In the genomic region with DNA sequence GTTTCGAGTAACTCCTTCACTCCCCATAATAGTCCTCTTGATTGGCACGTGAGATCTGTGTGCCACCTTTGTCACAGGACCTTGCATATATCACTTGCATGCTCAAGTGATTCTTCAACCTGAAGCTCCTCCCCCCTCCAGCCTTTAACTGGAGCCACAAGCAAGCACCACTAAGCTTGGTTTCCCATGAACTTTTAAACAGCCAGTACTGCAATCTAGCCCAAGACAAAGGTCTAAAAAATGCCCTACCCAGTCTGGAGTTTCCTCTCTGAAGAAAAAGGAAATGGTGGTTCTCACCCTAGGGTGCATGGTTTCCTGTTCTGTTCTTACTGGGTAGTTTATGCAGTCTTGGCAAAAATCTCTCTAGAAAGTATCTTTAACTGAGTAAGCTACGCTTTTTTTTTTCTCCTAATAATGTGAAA, we compare ENCODE assay signal across 12 mouse cellular contexts. TPM values are rescaled to one million over a fixed set of nuclear protein-coding genes. Genes with fewer than 3 reads are reported as not detected.
DNase-seq lines count a peak whose midpoint lies in the region; ATAC-seq and TF ChIP-seq lines count a peak whose summit lies in the region.
"Had no signal": no experiment of that assay in that cellular context is flagged by ENCODE, and none has a peak within 500 bp of the region (broad histone marks: within the 10 kb centered on the region; RNA-seq: fewer than 3 reads in every experiment).

No protein-coding gene starts in this region.

- 0 out of 2 replicates have a peak, but pooled peaks cover 3% of the 10 kb centered on the region for H3K36me3 ChIP-seq in stomach, embryonic 15.5 days
- H3K36me3 ChIP-seq in stomach, postnatal 0 days (ENCODE audit: control insufficient read depth, insufficient read depth, low read length) = no peaks in the 10 kb centered on the region
- H3K36me3 ChIP-seq in liver, postnatal 0 days (replicated peaks; ENCODE audit: insufficient read depth, low read length) = 0 out of 2 replicates have a peak, but pooled peaks cover 2% of the 10 kb centered on the region

- H3K27ac ChIP-seq in stomach, embryonic 15.5 days = 0 out of 2 replicates have a peak overlapping the region, but pooled peaks have one; percentile 35
- H3K27ac ChIP-seq in stomach, postnatal 0 days (replicated peaks) = no peak overlapping the region
- peak overlapping the region; percentile 44; the same call in 1 of the 2 replicates for H3K27ac ChIP-seq in liver, postnatal 0 days (ENCODE audit: low read depth)
- H3K27ac ChIP-seq: embryonic facial prominence, embryonic 13.5 days; midbrain, embryonic 13.5 days had no signal

- H3K27me3 ChIP-seq in stomach, embryonic 15.5 days (replicated peaks) = no peaks in the 10 kb centered on the region
- H3K27me3 ChIP-seq in stomach, postnatal 0 days (ENCODE audit: control insufficient read depth, insufficient read depth, low read length) = no peaks in the 10 kb centered on the region
- no peaks in the 10 kb centered on the region for H3K27me3 ChIP-seq in liver, postnatal 0 days (ENCODE audit: insufficient read depth, low read length)
- H3K27me3 ChIP-seq: embryonic facial prominence, embryonic 13.5 days; midbrain, embryonic 13.5 days had no signal

- no peak overlapping the region for H3K9ac ChIP-seq in stomach, embryonic 15.5 days
- H3K9ac ChIP-seq in stomach, postnatal 0 days (ENCODE audit: low read length) = no peak overlapping the region
- no peak overlapping the region for H3K9ac ChIP-seq in liver, postnatal 0 days (replicated peaks)
- H3K9ac ChIP-seq: embryonic facial prominence, embryonic 13.5 days; midbrain, embryonic 13.5 days had no signal

- no peak for TF ChIP-seq EP300 in stomach, postnatal 0 days (optimal IDR thresholded peaks at IDR 0.05)
- no peak for TF ChIP-seq EP300 in liver, postnatal 0 days (IDR thresholded peaks at IDR 0.05; ENCODE audit: low read depth)

- peak; percentile 5 to 50 for DNase-seq in heart, adult 9 months (ENCODE audit: low spot score in 2 of 2)
- no peak for DNase-seq in heart, postnatal 4 days
- DNase-seq in stomach, postnatal 0 days (ENCODE audit: low spot score) = no peak
- DNase-seq in liver, postnatal 0 days = no peak
- peak; percentile 36 for DNase-seq in thymus, postnatal 14 days
- no peak for DNase-seq in ovary, postnatal 36 days (ENCODE audit: low spot score)
- DNase-seq in ovary, postnatal 14 days (ENCODE audit: low spot score) = no peak
- DNase-seq: adrenal gland, postnatal 36 days; gastrocnemius, postnatal 25 days had no signal

- H3K4me1 ChIP-seq in stomach, embryonic 15.5 days = no peaks in the 10 kb centered on the region
- H3K4me1 ChIP-seq in stomach, postnatal 0 days (replicated peaks; ENCODE audit: control insufficient read depth, insufficient read depth) = no peaks in the 10 kb centered on the region
- H3K4me1 ChIP-seq in liver, postnatal 0 days (ENCODE audit: insufficient read depth) = 0 out of 2 replicates have a peak, but pooled peaks cover 7% of the 10 kb centered on the region
- H3K4me1 ChIP-seq: embryonic facial prominence, embryonic 13.5 days; midbrain, embryonic 13.5 days had no signal

- TF ChIP-seq CTCF in stomach, postnatal 0 days (IDR thresholded peaks at IDR 0.05; ENCODE audit: low read depth) = no peak
- TF ChIP-seq CTCF in liver, postnatal 0 days (IDR thresholded peaks at IDR 0.05; ENCODE audit: low read depth) = no peak

- H3K4me2 ChIP-seq in stomach, embryonic 15.5 days = no peak overlapping the region
- H3K4me2 ChIP-seq in stomach, postnatal 0 days (replicated peaks; ENCODE audit: low read depth) = no peak overlapping the region
- peak overlapping the region; percentile 13 for H3K4me2 ChIP-seq in liver, postnatal 0 days (ENCODE audit: low read depth, low read length)
- H3K4me2 ChIP-seq: embryonic facial prominence, embryonic 13.5 days; midbrain, embryonic 13.5 days had no signal

- ATAC-seq in stomach, embryonic 15.5 days (ENCODE audit: insufficient read depth, low FRiP score, low read depth) = no peak
- ATAC-seq in stomach, postnatal 0 days (ENCODE audit: low FRiP score, low TSS enrichment) = no peak
- ATAC-seq in liver, postnatal 0 days = peak; percentile 54
- ATAC-seq: midbrain, embryonic 13.5 days had no signal

- no peaks in the 10 kb centered on the region for H3K9me3 ChIP-seq in stomach, embryonic 15.5 days
- H3K9me3 ChIP-seq in stomach, postnatal 0 days (ENCODE audit: control insufficient read depth, low read length) = no peaks in the 10 kb centered on the region
- no peaks in the 10 kb centered on the region for H3K9me3 ChIP-seq in liver, postnatal 0 days (ENCODE audit: low read length)
- H3K9me3 ChIP-seq: midbrain, embryonic 13.5 days had no signal

- WGBS in stomach, embryonic 15.5 days = 82% methylated on average over 3 of the region's 3 CpGs
- WGBS in stomach, postnatal 0 days = 81% methylated on average over 3 of the region's 3 CpGs
- 37% methylated on average over 3 of the region's 3 CpGs for WGBS in liver, postnatal 0 days (ENCODE audit: insufficient replicate concordance)

- no peak overlapping the region for H3K4me3 ChIP-seq in stomach, embryonic 15.5 days (replicated peaks)
- H3K4me3 ChIP-seq in stomach, postnatal 0 days (ENCODE audit: low read depth, low read length) = no peak overlapping the region
- no peak overlapping the region for H3K4me3 ChIP-seq in liver, postnatal 0 days (ENCODE audit: low read depth, low read length)
- H3K4me3 ChIP-seq: embryonic facial prominence, embryonic 13.5 days; midbrain, embryonic 13.5 days had no signal

RNA-seq across cellular contexts. Expression of a gene that starts 32.6 kb away (rescaled TPM):
- 10 to 100 TPM; 50.2 to 52.3 TPM for total RNA-seq in heart, postnatal 4 days (2021)
- polyA plus RNA-seq in stomach, embryonic 15.5 days (2015; fragmentation: Nextera tagmentation; extraction: Ambion mirVana) = 51.1 and 54.0 TPM in 2 replicates
- 22.5 and 24.1 TPM in 2 replicates for polyA plus RNA-seq in stomach, postnatal 0 days (2015; fragmentation: Nextera tagmentation; extraction: Ambion mirVana)
- 8.3 and 9.9 TPM in 2 replicates for polyA plus RNA-seq in liver, postnatal 0 days (2015; fragmentation: Nextera tagmentation; extraction: Ambion mirVana)

Comparison
In these comparisons a context has a peak if more than half of its experiments do, and no peak if none do; other contexts are left out.
1. DNase-seq: peak in heart, adult 9 months (2 of 2) and thymus, postnatal 14 days (single experiment); none in heart, postnatal 4 days (single experiment), stomach, postnatal 0 days (single experiment), liver, postnatal 0 days (single experiment), ovary, postnatal 36 days (single experiment) and ovary, postnatal 14 days (single experiment).